Mouse (Mus musculus) spleen, adult 2 months (tissue): ENCODE data around the gene Bmx. TPM values are rescaled to one million over a fixed set of nuclear protein-coding genes. Genes with fewer than 3 reads are reported as not detected.

Experiments used
- DNase-seq, 2 experiments: peaks; one replicate each; pipeline versions ENCODE4 v3.0.0 to v3.0.0-alpha.2; 2012 to 2021; ENCODE audit warnings: low spot score in 2 of 2, low read depth in 1 of 2
- H3K27ac ChIP-seq: fragments of 200-500 bp; 2 replicates; pipeline ENCODE4 v1.5.1; 2012; ENCODE audit warnings: low read length, inconsistent platforms; ENCODE audit not compliant: insufficient read depth
- H3K27me3 ChIP-seq: fragments of 200-500 bp; 2 replicates; pipeline ENCODE4 v1.6.1; 2012; ENCODE audit warnings: mild to moderate bottlenecking, moderate library complexity, low read length, inconsistent platforms; ENCODE audit not compliant: control insufficient read depth, insufficient read depth
- H3K36me3 ChIP-seq: fragments of 200-500 bp; 2 replicates; pipeline ENCODE4 v1.6.1; 2012; ENCODE audit warnings: mild to moderate bottlenecking, low read length, inconsistent platforms; ENCODE audit not compliant: control insufficient read depth, insufficient read depth
- H3K4me1 ChIP-seq: fragments of 200-500 bp; 2 replicates; pipeline ENCODE4 v1.6.1; 2011; ENCODE audit warnings: inconsistent platforms; ENCODE audit not compliant: control insufficient read depth, insufficient read depth, insufficient read length
- H3K4me3 ChIP-seq: fragments of 200-500 bp; 2 replicates; pipeline ENCODE4 v1.5.1; 2011; ENCODE audit warnings: mild to moderate bottlenecking, inconsistent platforms; ENCODE audit not compliant: insufficient read depth, insufficient read length; ENCODE audit errors: extremely low read depth
- CTCF ChIP-seq: fragments of 200-500 bp; IDR thresholded peaks from 2 replicates; pipeline ENCODE4 v1.5.1; 2011; ENCODE audit warnings: mild to moderate bottlenecking, inconsistent platforms; ENCODE audit not compliant: insufficient read depth, insufficient read length, insufficient replicate concordance; ENCODE audit errors: extremely low read depth
- POLR2A ChIP-seq: fragments of 200-500 bp; IDR thresholded peaks from 2 replicates; pipeline ENCODE4 v1.6.1; 2011; ENCODE audit warnings: low read depth, low read length, inconsistent platforms
- WGBS: fragments of 180-500 bp; shearing (Covaris S2); methylation state at CpG from one replicate; pipeline ENCODE4 v1.1.7; 2018; 5-methylcytosine and 5-hydroxymethylcytosine counted together
- polyA plus RNA-seq: library from polyadenylated mRNA; depleted of rRNA; stranded (reverse); fragments of >200 nt; gene quantifications from 2 replicates; pipeline ENCODE4 v1.2.3, GENCODE M21; 2012

Gene Bmx
- polyA plus RNA-seq, 1 experiment = 0.09 TPM

DNA sequence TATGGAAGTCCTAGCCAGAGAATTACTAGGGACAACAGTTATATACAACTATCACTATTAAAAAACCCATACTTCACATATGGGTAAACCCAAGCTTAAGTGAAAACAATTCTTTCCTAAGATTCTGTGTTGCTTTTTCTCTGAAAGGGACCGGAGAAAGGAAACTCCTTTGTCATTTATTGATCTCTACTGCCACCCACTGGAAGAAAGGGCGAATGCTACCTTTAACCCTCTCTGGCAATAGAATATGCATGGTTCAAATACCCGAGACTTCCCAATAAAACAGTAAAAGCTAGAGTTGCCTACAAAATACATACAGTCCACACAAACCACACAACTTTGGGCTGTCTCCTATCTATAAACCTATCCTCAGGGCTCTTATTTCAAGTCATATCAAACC is 78.2 kb downstream of the Bmx start:
- Histone ChIP-seq H3K4me1 (no peaks in the 10 kb centered on the region), H3K27me3 (no peaks in the 10 kb centered on the region), H3K27ac (no peak overlapping the region), H3K36me3 (no peaks in the 10 kb centered on the region), H3K4me3 (no peak overlapping the region)
- peak in 1 of 2 experiments; percentile 9 for DNase-seq
- TF ChIP-seq POLR2A = no peak
- TF ChIP-seq CTCF = no peak
- 16% methylated on average over 3 of the region's 3 CpGs for WGBS

GRCm38 (mm10) chrX:164178856-164179255 is 79.1 kb downstream of the Bmx start:
- DNase-seq = no peak
- 87% methylated on average over 2 of the region's 2 CpGs for WGBS
- H3K36me3 ChIP-seq = no peaks in the 10 kb centered on the region
- H3K27me3 ChIP-seq = no peaks in the 10 kb centered on the region
- TF ChIP-seq CTCF = no peak
- TF ChIP-seq POLR2A = no peak
- H3K4me3 ChIP-seq = no peak overlapping the region
- no peaks in the 10 kb centered on the region for H3K4me1 ChIP-seq
- no peak overlapping the region for H3K27ac ChIP-seq

DNA sequence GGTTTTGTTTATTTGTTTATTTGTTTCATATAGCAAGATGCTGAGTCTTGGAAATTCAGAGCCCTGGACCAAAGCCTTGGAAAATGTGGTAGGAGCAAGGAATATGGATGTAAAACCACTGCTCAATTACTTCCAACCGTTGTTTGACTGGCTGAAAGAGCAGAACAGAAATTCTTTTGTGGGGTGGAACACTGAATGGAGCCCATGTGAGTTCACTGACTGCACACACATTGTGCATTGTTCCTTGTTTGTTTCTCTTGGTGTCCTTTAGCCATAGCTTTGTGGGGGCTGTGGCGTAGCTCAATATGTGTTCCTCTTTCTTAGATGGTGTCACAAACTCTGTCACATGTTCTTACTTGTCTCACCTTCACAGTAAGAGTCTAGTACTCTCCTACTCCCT is 82.2 kb downstream of the Bmx start:
- Histone ChIP-seq H3K36me3 (no peaks in the 10 kb centered on the region), H3K4me1 (no peaks in the 10 kb centered on the region), H3K27ac (no peak overlapping the region), H3K27me3 (no peaks in the 10 kb centered on the region), H3K4me3 (no peak overlapping the region)
- 73% methylated on average over 2 of the region's 2 CpGs for WGBS
- DNase-seq = no peak
- TF ChIP-seq CTCF = no peak
- TF ChIP-seq POLR2A = no peak

DNA sequence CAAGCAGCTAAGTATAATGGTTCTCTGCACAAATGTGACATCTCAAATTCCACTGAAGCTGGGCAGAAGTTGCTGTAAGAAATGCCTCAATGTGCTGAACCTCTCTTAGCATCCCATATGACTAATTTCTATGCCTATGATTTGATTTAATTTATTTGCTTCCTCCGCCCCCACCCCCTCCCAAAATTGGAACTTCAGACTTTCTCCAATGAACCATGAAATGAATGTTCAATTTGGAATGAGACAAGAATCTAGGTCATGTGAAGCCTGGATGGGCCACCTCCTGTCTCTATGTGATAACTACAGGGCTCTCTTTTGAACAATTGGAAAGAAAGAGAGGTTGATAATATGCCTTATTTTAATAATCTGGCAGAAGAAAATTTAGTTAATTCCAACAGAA is 82.7 kb downstream of the Bmx start:
- Histone ChIP-seq H3K4me3 (no peak overlapping the region), H3K27ac (no peak overlapping the region), H3K36me3 (no peaks in the 10 kb centered on the region), H3K27me3 (no peaks in the 10 kb centered on the region), H3K4me1 (no peaks in the 10 kb centered on the region)
- no peak for DNase-seq
- WGBS = 86% methylated on average over 1 of the region's 1 CpGs
- TF ChIP-seq POLR2A (no peak), CTCF (no peak)

GRCm38 (mm10) chrX:164173880-164174279 is 84.1 kb downstream of the Bmx start:
- no peak overlapping the region for H3K27ac ChIP-seq
- no peak for DNase-seq
- H3K36me3 ChIP-seq = no peaks in the 10 kb centered on the region
- no peaks in the 10 kb centered on the region for H3K27me3 ChIP-seq
- H3K4me1 ChIP-seq = no peaks in the 10 kb centered on the region
- no peak overlapping the region for H3K4me3 ChIP-seq
- TF ChIP-seq POLR2A = no peak
- no peak for TF ChIP-seq CTCF
- WGBS = 74% methylated on average over 4 of the region's 4 CpGs

GRCm38 (mm10) chrX:164171034-164171433 is 87.0 kb downstream of the Bmx start:
- no peak overlapping the region for H3K4me3 ChIP-seq
- no peaks in the 10 kb centered on the region for H3K4me1 ChIP-seq
- H3K36me3 ChIP-seq = no peaks in the 10 kb centered on the region
- no peak for TF ChIP-seq CTCF
- H3K27me3 ChIP-seq = no peaks in the 10 kb centered on the region
- no peak overlapping the region for H3K27ac ChIP-seq
- DNase-seq = no peak
- WGBS = 74% methylated on average over 2 of the region's 2 CpGs

- no peak for TF ChIP-seq POLR2A
- no peak for TF ChIP-seq CTCF
- 73% methylated on average over 1 of the region's 1 CpGs for WGBS
- Histone ChIP-seq H3K36me3 (no peaks in the 10 kb centered on the region), H3K4me1 (no peaks in the 10 kb centered on the region), H3K27ac (no peak overlapping the region), H3K4me3 (no peak overlapping the region), H3K27me3 (no peaks in the 10 kb centered on the region)
- DNase-seq = no peak
Measured at GRCm38 (mm10) chrX:164164681-164165080, 93.3 kb downstream of the Bmx start.
